Mouse (Mus musculus): Measurements from ENCODE around the gene Fam50a. TPM values are rescaled to one million over a fixed set of nuclear protein-coding genes. Genes with fewer than 3 reads are reported as not detected.
"Not testable (repeated sequence)": the region's sequence is repeated elsewhere in the genome, so short reads cannot be mapped to it uniquely, and the experiment has no call there.

The Fam50a gene
- polyA plus RNA-seq, 1 experiment from 2014 or later, result 52.9 TPM

GRCm38 (mm10) chrX:74328725-74329161 lies 15.9 kb downstream of the Fam50a start, which contains the start of gene Plxna3:
Plxna3 (plus strand) TSS chrX:74329066.
- peak within 1 kb of the TSS; percentile 37; the same call in 1 of the 2 replicates for H3K27ac ChIP-seq (ENCODE audit: low read depth, low read length)
- H3K9ac ChIP-seq (ENCODE audit: low read depth, low read length), result peak within 1 kb of the TSS; percentile 63
- H3K4me3 ChIP-seq (ENCODE audit: low read length), result peak within 1 kb of the TSS; percentile 43
- H3K4me2 ChIP-seq (replicated peaks; ENCODE audit: low read depth, low read length), result peak within 1 kb of the TSS; percentile 66
- no peaks in the 10 kb centered on the region for H3K27me3 ChIP-seq (ENCODE audit: control insufficient read depth, insufficient read depth, low read length)
- no peaks in the 10 kb centered on the region for H3K9me3 ChIP-seq (ENCODE audit: control insufficient read depth, low read length)
- 33% methylated on average over 26 of the region's 30 CpGs for WGBS
- 0 out of 2 replicates have a peak, but pooled peaks cover 4% of the 10 kb centered on the region for H3K4me1 ChIP-seq (ENCODE audit: control insufficient read depth, insufficient read depth, low read length)
- peaks cover 3% of the 10 kb centered on the region; the same call in 1 of the 2 replicates for H3K36me3 ChIP-seq (ENCODE audit: control insufficient read depth, insufficient read depth, low read length)
- peak; percentile 96 for ATAC-seq (ENCODE audit: low FRiP score, low TSS enrichment)

- H3K9ac ChIP-seq (ENCODE audit: low read depth, low read length), result peak overlapping the region; percentile 63
- peak; percentile 57 for ATAC-seq (ENCODE audit: low FRiP score, low TSS enrichment)
- H3K9me3 ChIP-seq (ENCODE audit: control insufficient read depth, low read length), result no peaks in the 10 kb centered on the region
- 0 out of 2 replicates have a peak, but pooled peaks cover 4% of the 10 kb centered on the region for H3K4me1 ChIP-seq (ENCODE audit: control insufficient read depth, insufficient read depth, low read length)
- H3K36me3 ChIP-seq (ENCODE audit: control insufficient read depth, insufficient read depth, low read length), result peaks cover 3% of the 10 kb centered on the region; the same call in 1 of the 2 replicates
- peak overlapping the region; percentile 43 for H3K4me3 ChIP-seq (ENCODE audit: low read length)
- no peaks in the 10 kb centered on the region for H3K27me3 ChIP-seq (ENCODE audit: control insufficient read depth, insufficient read depth, low read length)
- H3K27ac ChIP-seq (ENCODE audit: low read depth, low read length), result no peak overlapping the region
- peak overlapping the region; percentile 66 for H3K4me2 ChIP-seq (replicated peaks; ENCODE audit: low read depth, low read length)
- 29% methylated on average over 10 of the region's 10 CpGs for WGBS
Observed at GRCm38 (mm10) chrX:74329215-74329671, 16.4 kb downstream of the Fam50a start.

GRCm38 (mm10) chrX:74330166-74330930 lies 17.5 kb downstream of the Fam50a start:
- Histone ChIP-seq H3K27ac (ENCODE audit: low read depth, low read length) (no peak overlapping the region), H3K4me2 (replicated peaks; ENCODE audit: low read depth, low read length) (peak overlapping the region; percentile 66), H3K27me3 (ENCODE audit: control insufficient read depth, insufficient read depth, low read length) (no peaks in the 10 kb centered on the region), H3K9ac (ENCODE audit: low read depth, low read length) (peak overlapping the region; percentile 63; the same call in 1 of the 2 replicates), H3K4me3 (ENCODE audit: low read length) (peak overlapping the region; percentile 43; the same call in 1 of the 2 replicates), H3K9me3 (ENCODE audit: control insufficient read depth, low read length) (no peaks in the 10 kb centered on the region), H3K36me3 (ENCODE audit: control insufficient read depth, insufficient read depth, low read length) (peaks cover 3% of the 10 kb centered on the region; the same call in 1 of the 2 replicates), H3K4me1 (ENCODE audit: control insufficient read depth, insufficient read depth, low read length) (0 out of 2 replicates have a peak, but pooled peaks cover 4% of the 10 kb centered on the region)
- ATAC-seq (ENCODE audit: low FRiP score, low TSS enrichment), result no peak
- WGBS, result 43% methylated on average over 2 of the region's 2 CpGs

GRCm38 (mm10) chrX:74352645-74353466 lies 40.0 kb downstream of the Fam50a start:
- no peak overlapping the region for H3K27ac ChIP-seq (ENCODE audit: low read depth, low read length)
- H3K9ac ChIP-seq (ENCODE audit: low read depth, low read length), result peak overlapping the region; percentile 60
- no peaks in the 10 kb centered on the region for H3K4me1 ChIP-seq (ENCODE audit: control insufficient read depth, insufficient read depth, low read length)
- H3K27me3 ChIP-seq (ENCODE audit: control insufficient read depth, insufficient read depth, low read length), result no peaks in the 10 kb centered on the region
- WGBS, result 33% methylated on average over 13 of the region's 13 CpGs
- no peaks in the 10 kb centered on the region for H3K36me3 ChIP-seq (ENCODE audit: control insufficient read depth, insufficient read depth, low read length)
- H3K4me3 ChIP-seq (ENCODE audit: low read length), result peak overlapping the region; percentile 46
- H3K9me3 ChIP-seq (ENCODE audit: control insufficient read depth, low read length), result no peaks in the 10 kb centered on the region
- ATAC-seq (ENCODE audit: low FRiP score, low TSS enrichment), result peak; percentile 70
- peak overlapping the region; percentile 60 for H3K4me2 ChIP-seq (replicated peaks; ENCODE audit: low read depth, low read length)

GRCm38 (mm10) chrX:74353467-74353770 lies 40.6 kb downstream of the Fam50a start, which contains the start of gene Lage3:
Lage3 (minus strand) TSS chrX:74353618.
- peak; percentile 86 for ATAC-seq (ENCODE audit: low FRiP score, low TSS enrichment)
- Histone ChIP-seq H3K9ac (ENCODE audit: low read depth, low read length) (peak within 1 kb of the TSS; percentile 60), H3K27ac (ENCODE audit: low read depth, low read length) (no peak within 1 kb of the TSS), H3K9me3 (ENCODE audit: control insufficient read depth, low read length) (no peaks in the 10 kb centered on the region), H3K36me3 (ENCODE audit: control insufficient read depth, insufficient read depth, low read length) (no peaks in the 10 kb centered on the region), H3K4me1 (ENCODE audit: control insufficient read depth, insufficient read depth, low read length) (no peaks in the 10 kb centered on the region), H3K4me3 (ENCODE audit: low read length) (peak within 1 kb of the TSS; percentile 46), H3K27me3 (ENCODE audit: control insufficient read depth, insufficient read depth, low read length) (no peaks in the 10 kb centered on the region), H3K4me2 (replicated peaks; ENCODE audit: low read depth, low read length) (peak within 1 kb of the TSS; percentile 60)
- WGBS, result 24% methylated on average over 9 of the region's 22 CpGs

GRCm38 (mm10) chrX:74357069-74357468 lies 44.2 kb downstream of the Fam50a start:
- not testable (repeated sequence) for H3K4me1 ChIP-seq (ENCODE audit: control insufficient read depth, insufficient read depth, low read length); H3K27ac ChIP-seq (ENCODE audit: low read depth, low read length); H3K4me3 ChIP-seq (ENCODE audit: low read length); H3K36me3 ChIP-seq (ENCODE audit: control insufficient read depth, insufficient read depth, low read length); H3K27me3 ChIP-seq (ENCODE audit: control insufficient read depth, insufficient read depth, low read length); H3K9ac ChIP-seq (ENCODE audit: low read depth, low read length); ATAC-seq (ENCODE audit: low FRiP score, low TSS enrichment); H3K9me3 ChIP-seq (ENCODE audit: control insufficient read depth, low read length); H3K4me2 ChIP-seq (replicated peaks; ENCODE audit: low read depth, low read length)
- 92% methylated on average over 2 of the region's 3 CpGs for WGBS

- no peak overlapping the region for H3K27ac ChIP-seq (ENCODE audit: low read depth, low read length)
- 48% methylated on average over 11 of the region's 11 CpGs for WGBS
- no peaks in the 10 kb centered on the region for H3K4me1 ChIP-seq (ENCODE audit: control insufficient read depth, insufficient read depth, low read length)
- no peak overlapping the region for H3K9ac ChIP-seq (ENCODE audit: low read depth, low read length)
- no peak overlapping the region for H3K4me2 ChIP-seq (replicated peaks; ENCODE audit: low read depth, low read length)
- H3K4me3 ChIP-seq (ENCODE audit: low read length), result no peak overlapping the region
- H3K36me3 ChIP-seq (ENCODE audit: control insufficient read depth, insufficient read depth, low read length), result no peaks in the 10 kb centered on the region
- H3K27me3 ChIP-seq (ENCODE audit: control insufficient read depth, insufficient read depth, low read length), result no peaks in the 10 kb centered on the region
- no peaks in the 10 kb centered on the region for H3K9me3 ChIP-seq (ENCODE audit: control insufficient read depth, low read length)
- no peak for ATAC-seq (ENCODE audit: low FRiP score, low TSS enrichment)
Observed at GRCm38 (mm10) chrX:74359171-74359570, 46.3 kb downstream of the Fam50a start.

GRCm38 (mm10) chrX:74367512-74367911 lies 54.7 kb downstream of the Fam50a start:
- Histone ChIP-seq H3K4me1 (ENCODE audit: control insufficient read depth, insufficient read depth, low read length) (no peaks in the 10 kb centered on the region), H3K9ac (ENCODE audit: low read depth, low read length) (peak overlapping the region; percentile 79; the same call in 1 of the 2 replicates), H3K27me3 (ENCODE audit: control insufficient read depth, insufficient read depth, low read length) (no peaks in the 10 kb centered on the region), H3K36me3 (ENCODE audit: control insufficient read depth, insufficient read depth, low read length) (peaks cover 2% of the 10 kb centered on the region; the same call in 1 of the 2 replicates), H3K4me2 (replicated peaks; ENCODE audit: low read depth, low read length) (peak overlapping the region; percentile 47), H3K4me3 (ENCODE audit: low read length) (peak overlapping the region; percentile 56), H3K27ac (ENCODE audit: low read depth, low read length) (peak overlapping the region; percentile 67; the same call in 1 of the 2 replicates), H3K9me3 (ENCODE audit: control insufficient read depth, low read length) (no peaks in the 10 kb centered on the region)
- 66% methylated on average over 10 of the region's 10 CpGs for WGBS
- ATAC-seq (ENCODE audit: low FRiP score, low TSS enrichment), result no peak

Measured in kidney, embryonic 14.5 days (tissue).